Mouse (Mus musculus) left cerebral cortex, postnatal 25 days (tissue): ENCODE measurements around the gene Lsg1. TPM values are rescaled to one million over a fixed set of nuclear protein-coding genes. Genes with fewer than 3 reads are reported as not detected.
A peak's percentile ranks its signal among the peaks of the same experiment; 100 is the strongest.

Experiments
- DNase-seq, 2 experiments: peaks; one replicate each; pipeline ENCODE4 v3.0.0; 2022; ENCODE audit warnings: low spot score in 2 of 2, mixed read lengths in 1 of 2
- intact Hi-C: fragments of 180-260 bp; cut with DNase I; formaldehyde crosslinking; loops from one replicate; pipeline ENCODE4 v1.15.1; 2025
- total RNA-seq, 2 experiments: library from RNA; stranded (reverse); gene quantifications; 2 replicates each; pipeline ENCODE4 v1.2.3; 2021

Gene Lsg1
- 10 to 100 TPM; 16.6 to 17.9 TPM for total RNA-seq

DNA sequence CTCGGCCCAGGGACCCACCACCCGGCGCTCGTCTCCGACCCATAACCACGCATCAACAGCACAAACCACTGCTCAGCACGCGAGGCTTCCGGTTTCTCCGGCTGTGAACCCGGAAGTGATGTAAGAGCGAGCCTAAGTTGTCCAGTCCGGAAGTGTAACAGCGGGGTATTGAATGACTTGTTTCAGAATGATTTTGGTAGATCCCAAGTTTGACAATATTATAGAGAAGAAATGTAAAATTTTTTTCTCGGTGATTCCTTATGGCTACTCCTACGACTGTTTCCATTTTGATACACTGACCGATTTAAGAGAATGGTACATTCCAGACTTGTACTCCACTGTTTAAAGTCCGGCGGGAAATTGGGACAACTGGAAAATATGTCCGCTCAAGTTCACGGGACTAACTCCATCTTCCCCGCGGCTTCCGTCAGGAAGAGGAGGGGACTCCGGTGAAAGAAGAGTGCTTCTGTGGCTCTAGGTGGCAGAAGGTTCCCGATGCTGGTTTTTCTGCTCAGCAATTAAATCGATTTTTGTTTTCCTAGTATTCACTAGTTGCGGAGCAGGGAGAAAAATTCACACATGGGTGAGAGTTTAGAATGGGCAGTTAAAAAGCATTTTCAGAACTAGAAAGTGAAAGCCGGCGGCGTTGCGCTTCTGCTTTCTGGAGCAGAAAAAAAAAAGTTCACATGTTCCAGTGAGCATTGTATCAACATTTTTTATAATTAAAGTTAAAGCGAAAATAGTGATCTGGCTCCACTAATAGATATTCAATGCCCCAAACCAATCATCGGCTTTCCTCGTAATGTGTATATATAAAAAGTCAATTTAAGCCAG lies at the start of gene Lsg1:
Lsg1 (minus strand) TSS at position 99 of the 834 bp plus-strand sequence.
- intact Hi-C loops = no loop called here
- peak; percentile 87 to 95 for DNase-seq

DNA sequence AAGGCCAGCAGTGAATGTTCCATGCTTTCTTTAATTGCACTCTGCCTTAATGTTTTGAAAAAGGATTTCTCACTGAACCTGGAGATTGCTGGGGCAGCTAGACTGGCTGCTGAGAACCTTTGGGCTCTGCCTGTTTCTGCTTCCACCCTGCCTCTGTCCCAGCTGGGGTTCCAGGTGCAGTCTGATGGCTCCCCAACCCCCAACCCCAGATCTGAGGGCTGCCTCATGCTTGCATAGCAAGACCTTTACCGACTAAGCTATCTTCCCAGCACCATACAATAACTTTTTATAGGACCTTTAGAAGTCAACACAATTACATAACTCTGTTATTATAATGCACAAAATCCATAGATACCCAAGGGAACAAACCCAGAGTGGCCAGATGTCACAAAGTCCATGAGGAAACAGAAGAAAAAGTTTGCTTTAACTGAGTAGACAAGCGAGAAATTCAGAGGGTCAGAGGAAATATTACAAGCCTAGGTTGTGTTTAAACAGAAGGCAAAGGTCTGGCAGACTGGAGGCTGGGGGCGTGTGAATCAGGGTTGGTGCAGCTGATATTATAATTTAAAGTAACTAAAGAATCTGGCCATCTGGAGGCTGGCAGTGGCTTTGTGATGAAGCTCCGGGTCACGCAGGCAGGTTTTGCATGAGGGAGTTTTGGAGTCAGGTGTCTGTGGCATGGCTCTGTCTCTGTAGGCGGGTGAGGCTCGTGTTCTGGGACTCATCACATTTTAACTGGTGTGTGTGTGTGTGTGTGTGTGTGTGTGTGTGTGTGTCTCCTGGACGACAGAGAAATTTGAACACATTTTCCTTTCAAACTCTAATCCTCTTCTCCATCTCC lies 46.7 kb upstream of the Lsg1 start:
- intact Hi-C loops = no loop called here
- DNase-seq = no peak

DNA sequence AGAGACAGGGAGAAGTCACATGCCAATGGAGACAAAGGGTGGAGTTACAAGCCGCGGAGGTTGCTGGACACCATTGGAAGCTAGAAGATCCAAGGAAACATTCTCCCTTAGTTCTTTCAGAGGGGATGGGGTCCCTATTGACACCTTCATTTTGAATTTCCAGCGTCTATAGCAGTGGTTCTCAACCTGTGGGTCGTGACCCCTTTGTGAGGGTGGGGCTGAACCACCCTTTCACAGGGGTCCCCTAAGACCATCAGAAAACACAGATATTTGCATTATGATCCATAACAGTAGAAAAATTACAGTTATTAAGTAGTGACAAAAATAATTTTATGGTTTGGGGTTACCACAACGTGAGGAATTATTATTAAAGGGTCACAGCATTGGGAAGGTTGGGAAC lies 42.1 kb upstream of the Lsg1 start:
- intact Hi-C loops = no loop called here
- no peak for DNase-seq

DNA sequence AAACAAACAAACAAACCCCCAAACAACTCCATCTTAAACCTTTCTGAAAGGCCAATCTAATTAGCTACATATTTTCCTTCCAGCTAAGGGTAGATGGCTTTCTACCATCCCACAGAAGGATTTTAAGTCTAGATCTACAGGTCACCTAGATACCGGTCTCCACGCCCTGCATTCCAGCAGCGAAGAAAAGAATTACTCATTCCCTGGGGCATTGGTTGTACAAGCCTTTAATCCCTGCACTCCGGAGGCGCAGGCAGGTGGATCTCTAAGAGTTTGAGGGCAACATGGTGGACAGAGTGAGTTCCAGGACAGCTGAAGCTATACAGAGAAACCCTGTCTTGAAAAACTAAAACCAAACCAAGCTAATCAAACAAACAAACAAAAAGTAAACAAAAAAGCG lies 41.0 kb upstream of the Lsg1 start:
- intact Hi-C loops = no loop called here

DNA sequence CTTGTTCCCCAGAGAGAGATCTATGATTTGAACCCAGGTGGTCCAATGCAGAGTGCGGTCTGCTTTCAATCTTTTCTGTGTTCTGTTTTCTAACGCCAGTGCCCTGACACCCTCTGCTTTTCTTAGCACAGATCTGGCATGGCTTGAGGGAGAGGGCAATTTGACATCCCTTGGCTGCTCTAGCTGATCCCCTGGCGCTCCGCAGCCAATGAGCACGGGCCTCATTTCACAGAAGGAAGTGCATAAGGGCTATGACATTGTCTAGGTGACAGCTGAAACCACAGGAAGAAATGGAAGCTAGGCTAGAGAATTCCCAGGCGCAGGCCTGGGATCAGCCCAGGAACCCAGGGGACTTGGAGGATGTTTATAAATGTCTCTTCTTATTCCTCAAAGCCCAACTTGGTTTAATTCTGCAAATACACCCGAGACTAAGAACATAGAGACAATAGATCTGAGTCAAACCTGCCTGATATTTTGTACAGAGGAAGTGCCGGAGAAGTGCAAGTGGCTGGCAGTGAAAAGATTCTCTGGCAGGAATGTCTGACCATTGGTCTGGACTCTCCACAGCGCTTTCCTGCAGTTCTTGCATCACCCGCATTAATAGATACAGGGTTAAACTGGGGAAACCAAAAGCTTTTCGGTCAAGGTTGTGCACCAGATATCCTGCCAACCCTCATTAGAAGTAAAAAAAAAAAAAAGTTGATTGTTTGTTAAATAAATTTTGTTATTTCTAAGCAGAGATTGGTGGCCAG lies 40.4 kb upstream of the Lsg1 start:
- intact Hi-C loops = no loop called here
- no peak for DNase-seq

More for the DNA sequence above, 41.0 kb upstream of the Lsg1 start:
- no peak for DNase-seq

DNA sequence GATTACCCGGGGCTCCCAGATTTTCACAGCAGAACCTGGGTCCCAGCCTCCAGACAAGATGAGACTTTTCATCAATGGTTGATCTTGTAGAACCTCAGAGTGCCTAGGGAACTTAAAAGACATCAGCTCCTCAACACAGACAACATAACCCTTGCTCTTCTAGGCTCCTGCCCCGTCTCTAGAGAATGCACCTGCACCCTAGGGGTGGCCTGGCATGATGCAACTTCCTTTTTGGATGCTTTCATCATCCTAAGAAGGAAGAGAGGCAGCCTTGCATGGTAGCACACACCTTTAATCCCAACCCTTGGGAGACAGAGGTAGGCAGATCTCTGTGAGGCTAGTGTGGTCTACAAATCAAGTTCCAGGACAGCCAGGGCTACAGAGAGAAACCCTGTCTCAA lies 37.2 kb upstream of the Lsg1 start:
- intact Hi-C loops = no loop called here
- no peak for DNase-seq

DNA sequence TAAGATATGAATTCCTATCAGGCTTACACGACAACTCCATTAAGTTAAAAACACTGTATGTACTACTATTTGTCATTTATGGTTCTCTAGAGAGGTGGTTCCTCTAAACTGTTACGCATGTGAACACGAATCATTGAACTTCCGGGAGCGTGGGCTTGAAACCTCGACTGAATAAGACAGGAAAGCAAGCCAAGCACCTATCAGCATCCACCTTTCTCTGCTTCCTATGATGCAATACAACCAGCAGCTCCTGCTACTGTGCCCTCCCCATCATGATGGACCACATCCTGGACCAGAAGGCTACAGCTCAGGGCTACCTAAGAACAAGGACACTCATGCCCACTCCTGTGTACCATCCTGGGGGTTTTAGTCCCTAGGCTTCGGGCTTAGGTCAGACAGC lies 36.3 kb upstream of the Lsg1 start:
- intact Hi-C loops = no loop called here

DNA sequence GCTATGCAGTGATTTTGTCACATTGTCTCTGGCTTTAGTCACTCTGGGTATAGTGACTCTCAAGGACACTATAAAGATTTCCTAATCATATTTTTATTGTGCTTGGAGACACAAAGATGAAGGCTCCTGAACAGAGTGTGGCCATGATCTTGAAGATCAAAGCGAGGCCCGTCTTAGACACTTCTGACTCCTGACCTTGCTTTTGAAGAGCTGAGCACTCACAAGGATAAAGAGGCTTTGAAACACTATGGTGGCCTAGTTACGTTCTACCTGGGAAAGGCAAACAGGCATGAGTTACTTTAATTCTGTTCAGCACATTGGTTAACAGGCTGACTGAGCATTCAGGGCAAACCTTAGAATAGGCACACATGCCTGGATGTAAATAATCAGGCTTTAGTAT lies 28.9 kb upstream of the Lsg1 start:
- no peak for DNase-seq
- intact Hi-C loops = loop anchor here (5.0 kb wide), 1 partner anchor 266 kb away; no protein-coding TSS in a partner anchor

More for the DNA sequence above, 36.3 kb upstream of the Lsg1 start:
- DNase-seq = no peak

DNA sequence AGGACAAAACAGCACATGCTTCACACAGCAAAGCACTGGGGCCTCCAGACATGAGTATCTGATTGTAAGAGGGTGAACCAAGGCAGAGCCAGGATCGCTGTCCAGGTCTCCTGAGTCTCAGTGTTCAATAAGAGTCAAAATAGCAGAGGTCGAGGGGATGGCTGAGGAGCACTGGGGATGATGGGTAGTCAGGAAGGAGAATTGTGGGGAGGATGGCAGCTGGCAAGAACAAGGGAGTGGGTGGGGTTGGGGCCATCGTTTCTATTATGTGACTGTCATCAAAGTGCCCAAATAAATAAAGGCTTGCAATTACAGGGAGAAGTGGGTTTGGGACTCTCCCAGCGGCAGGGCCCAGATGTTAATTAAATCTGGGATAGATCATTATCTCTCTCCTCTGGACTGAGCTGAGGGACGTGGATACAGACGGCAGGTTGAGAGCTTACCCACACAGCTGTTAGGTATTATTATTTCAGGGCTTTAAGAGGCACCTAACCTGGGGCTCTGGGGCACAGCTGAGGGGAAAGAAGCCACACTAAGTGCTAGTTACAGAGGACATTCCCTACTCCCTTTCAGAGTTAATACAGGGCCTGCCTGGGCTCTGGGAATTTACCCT lies 27.4 kb upstream of the Lsg1 start:
- intact Hi-C loops = loop anchor here (5.0 kb wide), 1 partner anchor 267 kb away; no protein-coding TSS in a partner anchor
- DNase-seq = no peak

DNA sequence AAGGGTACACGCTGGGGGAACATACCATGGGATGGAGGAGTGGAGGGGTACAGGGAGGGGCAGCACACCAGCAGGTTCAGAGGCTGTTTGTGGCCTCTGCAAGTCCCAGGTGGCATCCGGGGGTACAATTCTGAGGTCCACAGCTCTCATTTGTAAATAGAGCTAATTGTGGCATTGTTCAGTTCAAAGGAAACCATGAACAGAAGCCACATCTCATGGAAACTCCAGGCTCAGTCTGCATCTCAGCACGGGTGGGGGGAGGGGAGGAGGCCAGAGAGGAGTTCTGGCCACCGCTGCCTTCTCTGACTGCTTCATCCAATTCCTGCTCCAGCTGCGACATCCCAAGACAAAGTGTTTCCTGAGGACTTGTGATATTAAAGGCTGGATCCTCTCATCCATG lies 26.7 kb upstream of the Lsg1 start:
- no peak for DNase-seq
- intact Hi-C loops = no loop called here

DNA sequence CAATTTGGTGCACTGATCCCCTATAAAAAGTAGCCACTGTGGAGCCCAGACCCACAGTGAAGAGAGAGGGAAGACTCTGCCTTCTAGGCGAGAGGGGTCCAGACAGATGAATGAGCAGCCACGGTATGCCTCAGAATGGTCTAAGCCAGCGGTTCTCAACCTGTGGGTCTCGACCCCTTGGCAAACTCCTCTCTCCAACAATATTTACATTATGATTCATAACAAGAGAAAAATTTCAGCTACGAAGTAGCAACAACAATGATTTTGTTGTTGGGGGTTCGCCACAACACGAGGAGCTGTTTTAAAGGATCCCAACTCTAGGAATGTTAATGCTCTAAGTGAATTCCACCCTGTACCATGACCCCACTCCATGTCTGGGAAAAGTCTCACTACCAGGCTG lies 25.7 kb upstream of the Lsg1 start:
- no peak for DNase-seq
- intact Hi-C loops = no loop called here

DNA sequence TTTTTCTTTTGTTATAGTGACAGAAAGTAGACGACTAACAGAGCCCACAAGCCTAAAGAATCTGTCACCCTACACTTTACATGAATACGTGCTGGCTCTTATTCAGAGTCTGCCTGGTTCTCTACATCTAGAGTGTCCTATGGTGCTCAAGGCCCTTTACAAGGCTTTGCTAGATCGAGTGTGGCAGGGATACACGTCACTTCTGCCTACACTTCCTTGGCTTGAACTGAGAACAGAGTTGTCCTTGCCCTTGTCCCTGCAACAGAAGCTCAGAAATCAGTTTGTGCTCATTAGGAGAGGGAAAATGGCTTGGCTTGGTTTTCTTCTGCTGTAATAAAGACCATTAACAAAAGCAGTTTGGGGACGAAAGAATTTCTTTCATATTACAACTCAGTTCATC lies 23.9 kb upstream of the Lsg1 start:
- intact Hi-C loops = no loop called here
- DNase-seq = no peak

DNA sequence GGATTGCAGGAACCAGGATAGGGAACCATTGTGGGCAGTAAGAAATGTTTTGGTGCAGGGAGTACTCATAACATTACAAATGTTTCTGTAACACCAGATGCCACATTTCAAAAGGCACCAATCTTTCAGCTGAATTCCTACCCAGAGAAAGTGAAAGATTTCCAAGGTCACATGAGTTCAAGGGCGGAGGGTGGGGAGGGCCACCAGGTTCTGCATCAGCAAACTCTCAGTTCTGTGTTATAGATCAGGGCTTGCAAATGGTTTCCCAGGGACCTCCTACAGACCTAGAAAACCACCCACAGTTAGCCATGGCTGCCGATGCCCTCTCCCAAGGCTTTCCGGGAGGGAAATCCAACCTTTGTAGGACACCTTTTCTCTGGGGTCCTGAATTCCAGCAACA lies 20.5 kb upstream of the Lsg1 start:
- intact Hi-C loops = no loop called here
- no peak for DNase-seq

DNA sequence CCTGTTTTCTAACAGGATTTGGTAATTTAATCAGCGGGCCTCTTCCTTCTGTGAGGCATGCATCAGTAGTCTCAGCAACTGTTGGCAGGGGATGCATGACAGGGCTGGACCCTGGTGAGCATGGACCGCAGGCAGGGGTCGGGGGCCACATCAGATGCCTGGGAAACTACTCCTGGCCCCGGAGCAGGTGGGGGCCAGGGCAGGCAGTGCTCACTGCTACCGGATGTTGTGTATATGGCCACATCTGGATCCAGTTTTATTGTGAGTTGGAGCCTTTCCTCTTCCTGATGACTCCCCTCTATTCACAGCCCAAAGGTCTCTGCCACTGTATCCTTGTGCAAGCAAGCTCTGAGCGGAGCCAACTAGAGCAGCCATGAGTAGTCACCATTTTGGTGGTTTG lies 18.1 kb upstream of the Lsg1 start:
- DNase-seq = no peak
- intact Hi-C loops = no loop called here

DNA sequence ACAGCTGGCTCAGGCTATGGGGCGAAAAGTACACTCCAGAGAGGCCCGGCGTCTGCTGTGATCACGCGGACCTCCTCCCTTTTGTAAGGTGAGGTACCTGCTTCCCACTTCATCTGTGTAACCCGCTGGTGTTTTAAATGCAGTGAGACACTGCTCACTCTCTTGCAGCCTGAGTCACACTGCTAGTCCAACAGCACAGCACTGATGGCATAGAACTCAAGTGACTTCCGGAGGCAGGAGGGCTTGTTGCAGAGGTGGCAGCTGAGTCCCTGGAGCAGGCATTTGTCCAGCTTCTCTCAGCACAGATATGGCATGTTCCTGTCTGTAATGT lies 17.4 kb upstream of the Lsg1 start:
- peak in 1 of 2 experiments; percentile 23 for DNase-seq
- intact Hi-C loops = loop anchor here (5.0 kb wide), 2 partner anchors 58 to 218 kb away; no protein-coding TSS in a partner anchor

DNA sequence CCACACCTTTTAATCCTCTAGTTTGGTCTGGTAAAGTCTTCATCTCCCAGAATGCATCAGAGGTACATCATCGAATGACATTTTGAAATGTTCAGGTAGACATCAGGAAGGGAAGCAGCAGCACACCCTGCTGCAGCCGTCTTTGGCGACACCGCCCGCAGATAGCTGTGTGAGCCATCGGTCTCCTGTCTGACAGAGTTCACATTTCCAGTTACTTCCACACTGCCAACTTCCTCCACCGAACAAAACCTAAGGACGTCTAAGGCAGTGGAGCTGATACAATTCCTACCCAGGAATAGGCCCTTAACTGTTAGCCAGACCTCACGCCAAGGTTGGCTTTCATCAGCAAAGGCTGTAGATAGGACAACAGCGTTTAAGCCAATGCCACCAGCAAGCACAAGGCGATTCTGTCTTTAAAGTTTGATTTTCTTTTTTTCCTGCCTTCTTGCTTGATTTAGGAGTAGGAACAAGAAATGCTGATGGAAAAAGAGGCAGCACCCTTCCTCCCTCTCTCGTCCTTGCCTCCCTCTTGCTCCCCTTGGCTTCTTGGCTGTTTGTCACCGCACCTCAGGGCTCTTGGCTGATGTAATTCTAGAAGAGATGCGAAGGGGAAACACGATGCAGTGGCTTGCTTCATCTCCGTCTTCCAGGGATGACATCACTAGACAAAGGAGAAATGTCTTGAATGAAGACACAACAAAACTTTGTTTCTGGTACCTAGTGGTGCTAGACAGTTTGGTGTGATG lies 16.8 kb upstream of the Lsg1 start:
- intact Hi-C loops = loop anchor here (5.0 kb wide), 2 partner anchors 58 to 218 kb away; no protein-coding TSS in a partner anchor

DNA sequence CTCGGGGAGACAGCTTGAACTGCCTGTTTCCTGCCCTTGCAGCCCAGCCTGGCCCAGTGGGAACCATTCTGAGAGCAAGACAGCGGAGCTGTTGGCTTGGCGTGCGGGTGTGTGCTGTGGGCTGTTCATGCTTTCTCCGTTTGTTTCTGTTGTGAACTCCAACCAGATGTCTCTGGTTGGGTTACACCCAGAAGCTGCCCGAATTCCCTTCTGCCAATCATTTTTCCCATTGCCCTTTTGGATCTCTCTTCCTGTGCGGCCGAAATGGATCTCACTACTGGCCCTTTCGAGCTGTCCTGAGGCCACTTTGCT lies 16.1 kb upstream of the Lsg1 start:
- intact Hi-C loops = loop anchor here (5.0 kb wide), 2 partner anchors 59 to 219 kb away; no protein-coding TSS in a partner anchor
- no peak for DNase-seq

More for the DNA sequence above, 16.8 kb upstream of the Lsg1 start:
- no peak for DNase-seq

DNA sequence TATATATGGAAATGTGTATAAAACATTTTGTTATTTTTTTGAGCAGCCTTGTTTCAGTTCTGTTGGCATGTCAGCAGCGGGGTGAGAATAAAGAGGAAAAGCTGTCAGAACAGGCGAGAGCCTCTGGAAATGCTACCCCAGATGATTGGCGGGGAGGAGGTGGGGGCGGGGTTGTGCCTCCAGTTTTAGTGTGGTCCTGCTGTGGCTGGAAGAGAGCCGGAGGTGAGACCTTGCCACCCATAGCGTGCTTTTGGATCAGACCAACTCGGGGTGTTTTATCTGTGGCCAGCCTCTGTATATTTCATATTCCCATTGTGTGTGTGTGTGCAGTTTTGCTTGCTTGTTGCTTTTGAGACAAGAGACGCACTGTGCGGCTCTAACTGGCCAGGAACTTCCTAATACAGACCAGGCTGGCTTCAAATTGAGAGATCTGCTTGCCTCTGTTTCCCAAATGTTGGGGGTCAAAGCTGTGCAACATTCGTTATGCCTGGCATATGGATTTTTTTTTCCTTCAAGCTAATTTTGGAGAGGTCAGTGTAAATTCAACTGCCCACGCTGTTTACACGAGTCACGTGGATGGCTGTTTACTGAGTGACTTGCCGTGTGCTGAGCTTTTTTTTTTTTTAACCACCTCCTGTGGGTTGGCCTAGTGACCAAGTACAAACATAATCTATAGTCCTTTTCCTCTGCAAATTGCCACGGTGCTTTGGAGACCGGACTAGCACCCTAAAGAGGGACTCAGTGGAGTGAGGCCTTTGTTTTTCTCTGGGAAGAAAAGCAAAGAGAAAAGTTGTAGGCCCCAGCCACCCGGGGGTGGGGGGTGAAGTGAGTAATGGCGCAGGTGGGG lies 15.5 kb upstream of the Lsg1 start:
- DNase-seq = no peak
- intact Hi-C loops = loop anchor here (5.0 kb wide), 2 partner anchors 59 to 219 kb away; no protein-coding TSS in a partner anchor
